Mouse (Mus musculus) midbrain, embryonic 11.5 days (tissue): ENCODE measurements around the gene Zbtb21. TPM values are rescaled to one million over a fixed set of nuclear protein-coding genes. Genes with fewer than 3 reads are reported as not detected.
"Not testable (repeated sequence)": the region's sequence is repeated elsewhere in the genome, so short reads cannot be mapped to it uniquely, and the experiment has no call there.

ENCODE experiments used
- ATAC-seq: fragments of 200-750 bp; cut with Nextera tagmentation; 2 replicates; pipeline ENCODE4 v1.8.0; 2017; ENCODE audit warnings: moderate TSS enrichment, moderate library complexity; ENCODE audit not compliant: low FRiP score
- DNase-seq: peaks from one replicate; pipeline ENCODE4 v3.0.0; 2015; ENCODE audit warnings: low spot score; ENCODE audit errors: missing footprints
- H3K27ac ChIP-seq: fragments of 300-500 bp; sonication (generic); 2 replicates; pipeline ENCODE4 v1.5.1; 2014; ENCODE audit warnings: low read depth, low read length
- H3K27me3 ChIP-seq: fragments of 300-500 bp; sonication (generic); 2 replicates; pipeline ENCODE4 v1.6.1; 2014; ENCODE audit warnings: mild to moderate bottlenecking, low read length, moderate library complexity, mixed read lengths; ENCODE audit not compliant: control insufficient read depth, insufficient read depth
- H3K36me3 ChIP-seq: fragments of 300-500 bp; sonication (generic); 2 replicates; pipeline ENCODE4 v1.6.1; 2014; ENCODE audit warnings: mild to moderate bottlenecking, low read length, moderate library complexity, mixed read lengths; ENCODE audit not compliant: control insufficient read depth, insufficient read depth
- H3K4me1 ChIP-seq: fragments of 300-500 bp; sonication (generic); 2 replicates; pipeline ENCODE4 v1.6.1; 2014; ENCODE audit warnings: low read length; ENCODE audit not compliant: control insufficient read depth, insufficient read depth
- H3K4me2 ChIP-seq: fragments of 300-500 bp; sonication (generic); 2 replicates; pipeline ENCODE4 v1.6.1; 2014; ENCODE audit warnings: mild to moderate bottlenecking, moderate library complexity
- H3K4me3 ChIP-seq: fragments of 300-500 bp; sonication (generic); 2 replicates; pipeline ENCODE4 v1.5.1; 2014; ENCODE audit warnings: low read depth, low read length
- H3K9ac ChIP-seq: fragments of 300-500 bp; sonication (generic); 2 replicates; pipeline ENCODE4 v1.6.1; 2014; ENCODE audit warnings: low read length
- H3K9me3 ChIP-seq: fragments of 300-500 bp; sonication (generic); 2 replicates; pipeline ENCODE4 v1.6.1; 2016; ENCODE audit warnings: low read length; ENCODE audit not compliant: control insufficient read depth
- WGBS: fragments of 180-500 bp; shearing (Covaris S2); extraction: QIAGEN DNeasy Blood & Tissue Kit; methylation state at CpG from one replicate; pipeline ENCODE4 v1.1.7; 2014; 5-methylcytosine and 5-hydroxymethylcytosine counted together
- polyA plus RNA-seq: library from polyadenylated mRNA; unstranded; fragments of >200 nt; fragmentation: Nextera tagmentation; extraction: Ambion mirVana; gene quantifications from 2 replicates; pipeline ENCODE4 v1.2.1, GENCODE M21; 2014

Gene Zbtb21
- polyA plus RNA-seq, result 13.2 and 13.5 TPM in 2 replicates

DNA sequence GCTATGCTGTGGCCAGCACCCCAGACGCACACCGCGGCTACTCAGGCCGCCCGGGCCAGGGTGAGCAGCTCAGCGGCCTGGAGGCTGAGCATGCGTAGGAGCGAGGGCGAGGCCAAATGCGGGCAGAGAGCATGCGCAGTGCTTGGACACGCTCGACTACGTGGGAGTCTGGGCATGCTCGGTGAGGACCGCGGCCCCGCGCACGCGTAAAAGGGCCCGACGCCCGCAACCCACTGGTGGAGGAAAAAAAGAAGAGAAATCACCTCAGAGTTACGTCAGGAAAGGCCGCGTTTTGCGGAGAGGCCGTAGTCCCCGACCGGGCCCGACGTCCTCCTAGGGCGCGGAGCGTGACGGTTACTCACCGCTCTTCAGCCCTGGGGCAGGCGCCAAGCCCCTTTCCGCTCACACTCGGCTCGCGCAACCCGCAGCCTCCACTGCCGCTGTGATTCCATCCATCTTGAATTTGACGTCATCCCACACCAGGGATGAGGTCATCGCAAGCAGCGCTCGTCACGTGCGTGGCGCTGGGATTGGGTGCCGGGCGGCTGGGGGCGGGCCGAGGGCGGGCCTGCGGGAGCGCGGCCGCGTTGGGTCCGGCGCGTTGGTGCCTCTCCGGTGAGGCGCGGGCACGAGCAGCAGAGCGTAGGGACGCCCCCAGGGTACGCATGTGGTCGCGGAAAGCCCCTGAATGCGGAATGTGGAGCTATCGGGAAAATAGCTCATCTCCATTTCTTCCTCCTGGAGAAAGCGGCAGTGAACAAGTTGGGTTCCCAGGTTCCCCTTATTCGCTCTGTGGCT, at the start of gene Zbtb21, which contains the start of gene C2cd2:
Gene Zbtb21, minus strand, starts transcription at position 472 of the 798 bp plus-strand sequence.
Gene C2cd2, minus strand, starts transcription at position 448 of the 798 bp plus-strand sequence.
- DNase-seq (peak; percentile 99), ATAC-seq (peak; percentile 99)
- peak within 1 kb of the TSS; percentile 88 for H3K4me2 ChIP-seq
- no peaks in the 10 kb centered on the region for H3K4me1 ChIP-seq
- H3K36me3 ChIP-seq, result no peaks in the 10 kb centered on the region
- peak within 1 kb of the TSS; percentile 79 for H3K27ac ChIP-seq
- peak within 1 kb of the TSS; percentile 83 for H3K9ac ChIP-seq
- peak within 1 kb of the TSS; percentile 78 for H3K4me3 ChIP-seq
- under 1% methylated on average over 78 of the region's 78 CpGs for WGBS
- H3K9me3 ChIP-seq, result no peaks in the 10 kb centered on the region
- H3K27me3 ChIP-seq, result no peaks in the 10 kb centered on the region

- H3K27ac ChIP-seq, DNase-seq, H3K9me3 ChIP-seq, H3K27me3 ChIP-seq, H3K36me3 ChIP-seq: not testable (repeated sequence)
- Histone ChIP-seq H3K9ac (peak overlapping the region; percentile 63), H3K4me1 (peaks cover 12% of the 10 kb centered on the region; the same call in 1 of the 2 replicates), H3K4me3 (peak overlapping the region; percentile 50), H3K4me2 (peak overlapping the region; percentile 65)
- 0% methylated on average over 8 of the region's 8 CpGs for WGBS
- peak; percentile 83 for ATAC-seq
Measured at GRCm38 (mm10) chr16:97997383-97997731, 34.9 kb upstream of the Zbtb21 start.

DNA sequence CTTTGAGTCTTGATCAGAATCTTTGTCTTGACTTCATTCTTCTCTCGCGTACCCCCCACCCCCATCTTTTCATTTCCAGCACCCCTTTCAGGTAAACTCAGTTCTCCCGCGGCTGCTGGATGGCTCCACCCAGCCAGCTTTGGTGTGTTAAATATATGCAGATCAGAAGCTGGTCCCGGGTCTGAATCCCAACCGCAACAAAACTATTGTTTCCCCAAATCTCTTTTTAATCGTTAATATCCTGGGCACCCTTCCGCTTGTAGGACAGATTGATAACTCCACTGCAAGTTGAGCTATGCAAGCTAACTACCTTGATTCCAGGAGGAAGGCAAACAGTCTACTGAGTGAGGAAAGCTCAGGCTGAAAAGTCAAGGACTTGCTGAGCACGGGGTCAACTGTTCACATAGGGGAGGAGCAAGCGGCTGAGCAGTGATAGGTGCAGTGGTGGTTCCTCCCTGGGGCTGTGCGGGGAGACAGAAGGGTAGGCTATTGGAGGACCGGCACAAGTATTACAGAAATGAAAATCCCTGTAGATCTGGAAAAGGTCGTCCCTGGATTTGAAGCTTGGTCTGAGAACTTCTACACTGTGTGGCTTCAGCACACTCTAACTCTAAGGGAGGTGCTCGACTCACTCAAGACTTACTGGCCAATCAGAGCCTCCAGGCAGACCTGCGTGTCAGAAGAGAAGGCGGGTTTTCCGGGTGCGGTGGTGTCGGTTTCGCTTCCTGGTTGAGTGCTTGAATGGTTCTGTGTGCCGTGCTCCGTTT, 34.4 kb upstream of the Zbtb21 start, which contains the start of gene B230307C23Rik:
Gene B230307C23Rik, plus strand, starts transcription at position 700 of the 767 bp plus-strand sequence.
- 1% methylated on average over 22 of the region's 22 CpGs for WGBS
- no peaks in the 10 kb centered on the region for H3K27me3 ChIP-seq
- H3K9me3 ChIP-seq, result peaks cover 3% of the 10 kb centered on the region; the same call in 1 of the 2 replicates
- DNase-seq (peak; percentile 96), ATAC-seq (peak; percentile 99)
- peak within 1 kb of the TSS; percentile 63 for H3K9ac ChIP-seq
- peaks cover 12% of the 10 kb centered on the region; the same call in 1 of the 2 replicates for H3K4me1 ChIP-seq
- H3K36me3 ChIP-seq, result no peaks in the 10 kb centered on the region
- peak within 1 kb of the TSS; percentile 65 for H3K4me2 ChIP-seq
- H3K4me3 ChIP-seq, result peak within 1 kb of the TSS; percentile 50
- H3K27ac ChIP-seq, result no peak within 1 kb of the TSS; the same call in none of the 2 replicates

DNA sequence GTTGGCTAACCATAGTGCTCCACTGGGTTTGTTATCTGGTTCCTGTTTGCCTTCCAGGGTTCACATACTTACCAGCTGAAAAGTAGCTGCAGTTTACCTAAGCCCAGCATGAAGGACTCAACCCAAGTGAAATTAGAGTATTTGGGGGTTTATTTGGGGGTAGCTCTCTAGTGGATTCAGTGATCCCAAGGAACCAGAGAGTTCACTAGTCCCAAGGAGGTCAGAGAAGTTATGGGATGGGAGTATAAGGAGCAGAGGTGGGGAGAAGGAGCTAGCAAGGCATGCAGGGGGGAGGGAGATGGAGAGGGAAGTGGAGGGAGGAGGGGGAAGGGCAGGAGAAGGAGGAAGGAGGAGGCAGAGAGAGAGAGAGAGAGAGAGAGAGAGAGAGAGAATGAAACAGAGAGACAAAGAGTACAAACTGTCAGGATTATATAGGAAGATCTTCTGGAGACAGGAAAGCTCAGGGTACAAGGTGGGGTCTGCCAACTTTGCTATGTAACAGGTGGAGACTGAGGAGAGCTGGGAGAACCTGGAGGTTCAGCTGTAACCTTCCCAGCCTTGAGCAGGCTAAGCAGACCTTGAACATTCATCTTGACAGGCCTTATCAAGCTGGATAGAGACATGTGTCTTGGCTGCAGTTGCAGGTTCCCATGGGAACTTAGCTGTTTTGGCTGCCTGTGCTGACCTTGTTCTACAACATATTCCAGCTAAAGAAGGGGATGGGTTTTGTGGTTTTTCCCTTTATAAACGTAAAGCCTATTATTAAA, 33.6 kb upstream of the Zbtb21 start:
- H3K4me2 ChIP-seq, result peak overlapping the region; percentile 65
- H3K36me3 ChIP-seq, result no peaks in the 10 kb centered on the region
- H3K4me1 ChIP-seq, result peaks cover 12% of the 10 kb centered on the region; the same call in 1 of the 2 replicates
- DNase-seq (no peak), ATAC-seq (no peak)
- H3K4me3 ChIP-seq, result peak overlapping the region; percentile 50
- peak overlapping the region; percentile 63; the same call in 1 of the 2 replicates for H3K9ac ChIP-seq
- no peak overlapping the region for H3K27ac ChIP-seq
- H3K27me3 ChIP-seq, result no peaks in the 10 kb centered on the region
- WGBS, result 4% methylated on average over 1 of the region's 1 CpGs
- peaks cover 3% of the 10 kb centered on the region; the same call in 1 of the 2 replicates for H3K9me3 ChIP-seq

DNA sequence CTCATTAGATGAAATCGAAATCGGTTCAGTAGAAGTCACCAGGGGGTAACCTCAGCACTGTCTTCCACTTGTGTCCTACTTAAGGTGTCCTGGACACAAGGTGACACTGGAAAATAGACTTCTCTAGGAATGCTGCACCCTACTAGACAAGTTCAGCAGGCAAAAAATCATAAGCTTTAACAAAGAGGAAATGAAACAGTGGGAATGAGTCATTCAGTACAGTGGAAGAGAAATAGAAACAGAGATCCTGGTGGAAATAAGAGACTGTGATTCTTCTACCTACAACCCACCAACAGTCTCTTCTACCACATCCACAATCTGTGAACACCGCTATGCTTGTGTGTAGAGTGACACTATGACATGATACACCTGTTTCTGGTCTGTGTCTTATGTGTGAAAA, 30.1 kb upstream of the Zbtb21 start:
- H3K27ac ChIP-seq, H3K4me3 ChIP-seq, H3K4me1 ChIP-seq, H3K27me3 ChIP-seq, H3K9me3 ChIP-seq, H3K9ac ChIP-seq, H3K36me3 ChIP-seq, H3K4me2 ChIP-seq, ATAC-seq, DNase-seq: not testable (repeated sequence)
- WGBS, result 81% methylated on average over 3 of the region's 3 CpGs

- no peak overlapping the region for H3K4me2 ChIP-seq
- H3K36me3 ChIP-seq, result no peaks in the 10 kb centered on the region
- H3K4me1 ChIP-seq, result peaks cover 5% of the 10 kb centered on the region; the same call in 1 of the 2 replicates
- no peak for ATAC-seq
- H3K27me3 ChIP-seq, result no peaks in the 10 kb centered on the region
- 76% methylated on average over 2 of the region's 2 CpGs for WGBS
- no peak overlapping the region for H3K4me3 ChIP-seq
- no peak for DNase-seq
- H3K9ac ChIP-seq, result no peak overlapping the region
- no peak overlapping the region for H3K27ac ChIP-seq
- H3K9me3 ChIP-seq, result no peaks in the 10 kb centered on the region
Measured at GRCm38 (mm10) chr16:97991517-97991916, 29.1 kb upstream of the Zbtb21 start.

DNA sequence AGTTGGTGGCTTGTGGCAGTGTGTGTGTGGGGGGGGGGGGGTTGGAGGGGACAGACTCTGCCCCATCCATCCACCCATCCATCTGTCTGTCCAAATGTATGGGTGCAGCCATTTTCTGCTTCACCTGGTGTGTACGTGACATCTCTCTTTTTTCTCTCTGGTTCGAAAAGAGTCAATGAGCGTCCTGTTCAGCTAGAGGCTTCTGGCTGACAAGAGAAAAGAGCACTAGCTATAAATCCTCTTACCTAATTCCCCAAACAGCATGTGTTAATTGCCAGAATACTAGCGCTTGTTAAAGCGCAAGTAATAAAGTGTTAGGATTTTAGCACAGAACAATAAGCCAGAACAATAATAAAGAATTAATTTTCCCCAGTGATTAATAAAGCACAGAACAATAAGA, 22.2 kb upstream of the Zbtb21 start:
- Histone ChIP-seq H3K4me1 (no peaks in the 10 kb centered on the region), H3K9me3 (no peaks in the 10 kb centered on the region), H3K4me2 (no peak overlapping the region), H3K36me3 (no peaks in the 10 kb centered on the region), H3K27me3 (no peaks in the 10 kb centered on the region), H3K27ac (no peak overlapping the region), H3K9ac (no peak overlapping the region), H3K4me3 (no peak overlapping the region)
- no peak for ATAC-seq
- no peak for DNase-seq
- 66% methylated on average over 5 of the region's 5 CpGs for WGBS

DNA sequence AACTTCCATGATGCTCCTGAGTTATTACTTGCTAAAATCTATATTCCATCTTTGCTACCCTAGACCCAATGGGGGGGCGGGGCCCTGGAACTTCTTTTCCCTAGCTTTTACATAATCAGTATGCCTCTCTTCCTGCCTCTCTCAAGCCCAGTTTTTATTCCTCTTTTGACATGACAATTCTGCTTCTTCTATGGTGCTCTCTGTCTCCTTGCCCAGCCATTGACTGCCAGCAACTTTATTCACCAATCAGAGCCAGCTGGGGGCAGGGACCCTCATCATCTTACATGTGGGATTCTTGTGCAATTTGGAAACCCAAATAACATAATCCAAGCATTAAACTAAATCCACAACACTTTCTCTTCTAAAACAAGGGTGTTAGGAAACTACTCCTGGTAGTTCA, 18.9 kb upstream of the Zbtb21 start:
- WGBS, result 81% methylated on average over 1 of the region's 1 CpGs
- Histone ChIP-seq H3K36me3 (no peaks in the 10 kb centered on the region), H3K27me3 (no peaks in the 10 kb centered on the region), H3K27ac (no peak overlapping the region), H3K9me3 (no peaks in the 10 kb centered on the region), H3K4me1 (no peaks in the 10 kb centered on the region), H3K9ac (no peak overlapping the region), H3K4me3 (no peak overlapping the region), H3K4me2 (no peak overlapping the region)
- ATAC-seq (no peak), DNase-seq (no peak)
